Mouse (Mus musculus) G1E (cell line): ENCODE measurements at regions not wholly inside any gene's neighbourhood (a gene's known extent, or its start where the extent isn't known, plus 50 kb on each side); places are given as distances from the start of the nearest gene placed in this dataset.

ENCODE experiments used
- ATAC-seq: 2 replicates; pipeline ENCODE4 v1.8.0; 2016; ENCODE audit warnings: mild to moderate bottlenecking; ENCODE audit not compliant: insufficient number of reproducible peaks, poor library complexity, low FRiP score, severe bottlenecking; ENCODE audit errors: extremely low read depth
- DNase-seq: peaks from one replicate; pipeline ENCODE4 v3.0.0; 2012; ENCODE audit warnings: low spot score
- H3K27me3 ChIP-seq: 2 replicates; pipeline ENCODE4 v1.6.1; 2012; ENCODE audit warnings: mild to moderate bottlenecking, low read length, inconsistent platforms; ENCODE audit not compliant: insufficient read depth
- H3K36me3 ChIP-seq: replicated peaks from 2 replicates; pipeline ENCODE3; 2012; ENCODE audit warnings: mild to moderate bottlenecking, inconsistent platforms
- H3K4me1 ChIP-seq: 2 replicates; pipeline ENCODE4 v1.6.1; 2012; ENCODE audit warnings: low read depth, low read length, inconsistent platforms, mixed read lengths; ENCODE audit not compliant: insufficient read depth
- H3K4me3 ChIP-seq: 2 replicates; pipeline ENCODE4 v1.5.1; 2012; ENCODE audit warnings: low read depth, mild to moderate bottlenecking, inconsistent platforms, low read length, moderate library complexity, mixed read lengths
- H3K9me3 ChIP-seq: replicated peaks from 2 replicates; pipeline ENCODE4 v1.6.1; 2012; ENCODE audit warnings: inconsistent platforms
- CTCF ChIP-seq: IDR thresholded peaks from 2 replicates; pipeline ENCODE4 v1.5.1; 2012; ENCODE audit warnings: low read depth, low read length, inconsistent platforms, mixed read lengths
- GATA1 ChIP-seq: IDR thresholded peaks from 2 replicates; pipeline ENCODE4 v1.6.1; 2012; ENCODE audit warnings: borderline replicate concordance, low read length, inconsistent platforms, mixed read lengths
- GATA2 ChIP-seq: IDR thresholded peaks from 2 replicates; pipeline ENCODE4 v1.6.1; 2012; ENCODE audit warnings: low read depth, low read length, inconsistent platforms, borderline replicate concordance
- POLR2AphosphoS5 ChIP-seq: IDR thresholded peaks from 2 replicates; pipeline ENCODE4 v1.6.1; 2012; ENCODE audit warnings: low read depth, low read length, inconsistent platforms; ENCODE audit not compliant: insufficient replicate concordance
- TAL1 ChIP-seq: conservative IDR thresholded peaks from 2 replicates; pipeline ENCODE4 v1.6.1; 2012; ENCODE audit warnings: low read depth, low read length, inconsistent platforms, mixed read lengths

- peaks cover 17% of the 10 kb centered on the region for H3K27me3 ChIP-seq
- H3K4me1 ChIP-seq: no peaks in the 10 kb centered on the region
- no peak overlapping the region for H3K4me3 ChIP-seq
- no peaks in the 10 kb centered on the region for H3K36me3 ChIP-seq
- TF ChIP-seq GATA2 (no peak), GATA1 (no peak), TAL1 (no peak), CTCF (no peak), POLR2AphosphoS5 (no peak)
- ATAC-seq: no peak
- DNase-seq: no peak
- H3K9me3 ChIP-seq: no peaks in the 10 kb centered on the region
Observed at GRCm38 (mm10) chr2:27624656-27625366, 51.4 kb upstream of the Rxra start.
